Mouse (Mus musculus): ENCODE measurements around the gene Eif4enif1.
"Not testable (repeated sequence)": the region's sequence is repeated elsewhere in the genome, so short reads cannot be mapped to it uniquely, and the experiment has no call there.

DNA sequence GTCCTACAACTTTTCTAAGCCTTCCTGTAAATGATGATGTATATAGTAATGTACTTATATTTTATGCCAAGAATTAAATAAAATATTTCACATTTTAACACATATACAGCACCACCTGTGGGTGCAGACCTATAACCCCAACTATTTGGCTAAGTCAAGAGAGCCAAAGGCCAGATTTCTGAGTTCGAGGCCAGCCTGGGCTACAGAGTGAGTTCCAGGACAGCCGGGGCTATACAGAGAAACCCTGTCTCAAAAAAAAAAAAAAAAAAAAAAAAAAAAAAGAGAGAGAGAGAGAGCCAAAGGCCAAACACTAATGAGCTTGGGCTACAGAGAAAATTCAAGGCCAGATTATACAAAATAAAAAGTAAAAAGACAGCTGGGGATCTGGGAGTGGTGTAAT is 33.1 kb upstream of the Eif4enif1 start:
- TF ChIP-seq POLR2A (IDR thresholded peaks at IDR 0.05; ENCODE audit: low read depth, low read length); CTCF (conservative IDR thresholded peaks at IDR 0.05; ENCODE audit: insufficient read depth, insufficient read length, low read depth, low read length): not testable (repeated sequence)

Data from kidney, adult 2 months (tissue).